Mouse (Mus musculus) inflammation-experienced regulatory T-cells, adult 6 months (primary cell): ENCODE data around the gene Mpp5. TPM values are rescaled to one million over a fixed set of nuclear protein-coding genes. Genes with fewer than 3 reads are reported as not detected.
A peak's percentile ranks its signal among the peaks of the same experiment; 100 is the strongest.

Experiments
- ATAC-seq: one replicate; pipeline ENCODE4 v1.8.0; 2017
- polyA plus RNA-seq, 3 experiments: library from polyadenylated mRNA; unstranded; fragments of 100-300 nt; shearing (Covaris generic); gene quantifications; one replicate each; pipeline ENCODE4 v1.2.1; 2017

The Mpp5 gene
- polyA plus RNA-seq, 3 experiments from 2014 or later = 10.1 to 25.8 (median 15.2) TPM

GRCm38 (mm10) chr12:78848246-78848645 is 99.5 kb downstream of the Mpp5 start:
- ATAC-seq = no peak

GRCm38 (mm10) chr12:78860921-78861495 is 112.3 kb downstream of the Mpp5 start:
- peak; percentile 7 for ATAC-seq

GRCm38 (mm10) chr12:78861496-78862253 is 113.0 kb downstream of the Mpp5 start, which contains the start of the genes Atp6v1d and Eif2s1:
Atp6v1d (minus strand) TSS chr12:78861638.
Eif2s1 (plus strand) TSS chr12:78861819.
- ATAC-seq = peak; percentile 89

GRCm38 (mm10) chr12:78862254-78862730 is 113.6 kb downstream of the Mpp5 start:
- ATAC-seq = peak; percentile 12

- ATAC-seq = no peak
These were observed 116.7 kb downstream of the Mpp5 start for GRCm38 (mm10) chr12:78865434-78865833.

GRCm38 (mm10) chr12:78868115-78868514 is 119.4 kb downstream of the Mpp5 start:
- ATAC-seq = no peak

- ATAC-seq = no peak
These were observed 125.9 kb downstream of the Mpp5 start for GRCm38 (mm10) chr12:78874581-78874980.

GRCm38 (mm10) chr12:78890062-78890461 is 141.4 kb downstream of the Mpp5 start:
- ATAC-seq = no peak

Other genes with a start within 250 kb of the Mpp5 start
- gene Fam71d, start 57.4 kb upstream of the Mpp5 start, polyA plus RNA-seq = not detected
- 100 to 1,000 TPM; 197 to 235 (median 223) TPM for gene Atp6v1d, start 112.7 kb downstream of the Mpp5 start, polyA plus RNA-seq
- gene Eif2s1, start 112.9 kb downstream of the Mpp5 start, polyA plus RNA-seq = 100 to 1,000 TPM; 172 to 284 (median 198) TPM
- under 1 TPM in 2 of 3 experiments, not detected in 1; 0.35 to 0.45 TPM for gene Plek2, start 158.1 kb downstream of the Mpp5 start, polyA plus RNA-seq